Mouse (Mus musculus) right cerebral cortex, postnatal 10 days (tissue): ENCODE measurements around the gene Rps6kb2.
A peak's percentile ranks its signal among the peaks of the same experiment; 100 is the strongest.

Experiments used
- DNase-seq, 2 experiments: peaks; one replicate each; pipeline ENCODE4 v3.0.0; 2021; ENCODE audit warnings: low spot score in 2 of 2

Rps6kb2 gene

GRCm38 (mm10) chr19:4155223-4156072 lies 7.7 kb downstream of the Rps6kb2 start:
- no peak for DNase-seq

- no peak for DNase-seq
Observed at GRCm38 (mm10) chr19:4154437-4155222, 8.5 kb downstream of the Rps6kb2 start.

GRCm38 (mm10) chr19:4153232-4153654 lies 9.9 kb downstream of the Rps6kb2 start, which contains the start of gene Ptprcap:
TSS of gene Ptprcap (plus strand) at chr19:4153604.
- no peak for DNase-seq

GRCm38 (mm10) chr19:4152445-4153231 lies 10.5 kb downstream of the Rps6kb2 start:
- DNase-seq: no peak

GRCm38 (mm10) chr19:4151898-4152297 lies 11.3 kb downstream of the Rps6kb2 start:
- DNase-seq: no peak

GRCm38 (mm10) chr19:4151488-4151860 lies 11.7 kb downstream of the Rps6kb2 start:
- DNase-seq: no peak

- DNase-seq: no peak
Observed at GRCm38 (mm10) chr19:4150567-4151487, 12.3 kb downstream of the Rps6kb2 start.

- no peak for DNase-seq
Observed at GRCm38 (mm10) chr19:4149764-4150461, 13.2 kb downstream of the Rps6kb2 start.

GRCm38 (mm10) chr19:4149283-4149682 lies 13.9 kb downstream of the Rps6kb2 start:
- no peak for DNase-seq

- no peak for DNase-seq
Observed at GRCm38 (mm10) chr19:4148819-4149218, 14.3 kb downstream of the Rps6kb2 start.

GRCm38 (mm10) chr19:4148491-4148806 lies 14.7 kb downstream of the Rps6kb2 start, which contains the start of gene Coro1b:
TSS of gene Coro1b (plus strand) at chr19:4148619.
- DNase-seq: peak; percentile 96

- DNase-seq: no peak
Observed at GRCm38 (mm10) chr19:4147782-4148490, 15.2 kb downstream of the Rps6kb2 start.

GRCm38 (mm10) chr19:4147022-4147405 lies 16.1 kb downstream of the Rps6kb2 start:
- DNase-seq: no peak

- DNase-seq: no peak
Observed at GRCm38 (mm10) chr19:4146366-4147021, 16.7 kb downstream of the Rps6kb2 start.

- DNase-seq: no peak
Observed at GRCm38 (mm10) chr19:4145936-4146335, 17.2 kb downstream of the Rps6kb2 start.

- no peak for DNase-seq
Observed at GRCm38 (mm10) chr19:4144550-4145498, 18.3 kb downstream of the Rps6kb2 start.

GRCm38 (mm10) chr19:4143759-4144268 lies 19.3 kb downstream of the Rps6kb2 start, which contains the start of gene Cabp4:
TSS of gene Cabp4 (minus strand) at chr19:4144033.
- no peak for DNase-seq
